Mouse (Mus musculus) right cerebral cortex, adult 2 months (tissue): Measurements from ENCODE around the gene Ttc7b.

Experiments used
- DNase-seq, 2 experiments: peaks; one replicate each; pipeline ENCODE4 v3.0.0; 2021 to 2022; ENCODE audit warnings: low spot score in 2 of 2

Ttc7b gene

GRCm38 (mm10) chr12:100520794-100521186 lies at the start of gene Ttc7b:
Ttc7b (minus strand) TSS chr12:100520826.
- DNase-seq: peak in 1 of 2 experiments; percentile 40

- DNase-seq: peak; percentile 75 to 80
These were observed 48.2 kb upstream of the Ttc7b start for GRCm38 (mm10) chr12:100568831-100569230.

- no peak for DNase-seq
These were observed 47.5 kb upstream of the Ttc7b start for GRCm38 (mm10) chr12:100568105-100568504.

- peak; percentile 40 to 46 for DNase-seq
These were observed 47.0 kb upstream of the Ttc7b start for GRCm38 (mm10) chr12:100567627-100568026.

GRCm38 (mm10) chr12:100553675-100554074 lies 33.0 kb upstream of the Ttc7b start:
- DNase-seq: no peak

GRCm38 (mm10) chr12:100551972-100552371 lies 31.3 kb upstream of the Ttc7b start:
- no peak for DNase-seq

- DNase-seq: no peak
These were observed 23.6 kb upstream of the Ttc7b start for GRCm38 (mm10) chr12:100544194-100544567.

- no peak for DNase-seq
These were observed 23.0 kb upstream of the Ttc7b start for GRCm38 (mm10) chr12:100543437-100544193.

GRCm38 (mm10) chr12:100542494-100542893 lies 21.9 kb upstream of the Ttc7b start:
- DNase-seq: no peak

- no peak for DNase-seq
These were observed 21.4 kb upstream of the Ttc7b start for GRCm38 (mm10) chr12:100542076-100542475.

- no peak for DNase-seq
These were observed 18.6 kb upstream of the Ttc7b start for GRCm38 (mm10) chr12:100539158-100539714.

- no peak for DNase-seq
These were observed 18.0 kb upstream of the Ttc7b start for GRCm38 (mm10) chr12:100538445-100539157.

GRCm38 (mm10) chr12:100537091-100537490 lies 16.5 kb upstream of the Ttc7b start:
- no peak for DNase-seq

- DNase-seq: no peak
These were observed 14.4 kb upstream of the Ttc7b start for GRCm38 (mm10) chr12:100535028-100535427.

- DNase-seq: no peak
These were observed 13.4 kb upstream of the Ttc7b start for GRCm38 (mm10) chr12:100534028-100534427.

- DNase-seq: no peak
These were observed 12.6 kb upstream of the Ttc7b start for GRCm38 (mm10) chr12:100533209-100533608.

GRCm38 (mm10) chr12:100531740-100532139 lies 11.1 kb upstream of the Ttc7b start:
- DNase-seq: no peak

- DNase-seq: no peak
These were observed 10.2 kb upstream of the Ttc7b start for GRCm38 (mm10) chr12:100530871-100531270.

- DNase-seq: no peak
These were observed 9.0 kb upstream of the Ttc7b start for GRCm38 (mm10) chr12:100529651-100530050.

GRCm38 (mm10) chr12:100529172-100529571 lies 8.5 kb upstream of the Ttc7b start:
- no peak for DNase-seq

GRCm38 (mm10) chr12:100528246-100528645 lies 7.6 kb upstream of the Ttc7b start:
- DNase-seq: no peak

- peak; percentile 79 to 81 for DNase-seq
These were observed 7.1 kb upstream of the Ttc7b start for GRCm38 (mm10) chr12:100527753-100528152.

- DNase-seq: no peak
These were observed 6.6 kb upstream of the Ttc7b start for GRCm38 (mm10) chr12:100527241-100527640.
